Mouse (Mus musculus) inflammation-experienced regulatory T-cells, adult 6 months (primary cell): ENCODE measurements at regions not wholly inside any gene's neighbourhood (a gene's known extent, or its start where the extent isn't known, plus 50 kb on each side); places are given as distances from the start of the nearest gene placed in this dataset.

Experiments used
- ATAC-seq: one replicate; pipeline ENCODE4 v1.8.0; 2017

- ATAC-seq: peak; percentile 71
These were observed 125.4 kb downstream of the Dthd1 start for GRCm38 (mm10) chr5:62939050-62939449.
